Mouse (Mus musculus) E14TG2a.4 (cell line): ENCODE measurements around the gene Gm826.

ENCODE experiments used
- CTCF ChIP-seq: conservative IDR thresholded peaks from 2 replicates; pipeline ENCODE4 v1.5.1; 2014; ENCODE audit warnings: low read length
- NANOG ChIP-seq: IDR thresholded peaks from 2 replicates; pipeline ENCODE4 v1.6.1; 2014; ENCODE audit warnings: borderline replicate concordance, low read length, mixed read lengths
- POU5F1 ChIP-seq: IDR thresholded peaks from 2 replicates; pipeline ENCODE4 v1.6.1; 2014; ENCODE audit warnings: low read length, borderline replicate concordance

DNA sequence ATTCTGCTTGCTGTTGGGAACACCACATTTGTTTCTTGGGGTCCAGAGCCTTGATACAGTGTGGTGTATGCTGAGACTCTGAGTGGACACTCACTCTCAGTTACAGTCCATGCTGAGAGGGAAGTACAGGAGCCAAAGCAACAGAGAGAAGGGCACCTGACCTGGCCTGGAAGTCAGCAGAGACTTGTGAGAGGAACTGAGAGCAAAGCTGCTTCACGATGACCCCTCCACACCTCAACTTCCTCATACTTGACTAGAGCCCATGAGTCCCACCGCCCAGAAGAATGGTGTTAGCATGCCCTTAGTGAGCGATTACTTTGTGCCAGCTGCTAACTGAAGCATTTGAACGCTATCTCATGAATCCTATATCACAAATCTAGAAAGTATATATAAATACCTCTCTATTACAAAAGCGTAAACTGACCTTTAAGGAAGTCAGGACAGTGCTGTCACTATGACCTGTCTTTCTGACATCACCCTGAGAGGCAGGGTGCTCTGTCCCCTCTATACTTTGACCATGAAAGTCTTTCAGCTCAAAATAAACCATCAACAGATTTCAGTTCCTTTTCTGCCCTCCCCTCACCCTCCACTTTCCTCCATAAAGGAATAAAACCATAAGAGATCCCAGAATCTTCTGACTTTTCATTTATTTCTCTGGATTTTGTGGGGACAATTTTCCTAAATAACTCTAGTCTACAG is 57.9 kb downstream of the Gm826 start:
- TF ChIP-seq CTCF (no peak), POU5F1 (no peak), NANOG (no peak)
